Mouse (Mus musculus) myocyte (in vitro differentiated cells): ENCODE data around the gene Trpm6.

Experiments
- POLR2A ChIP-seq: IDR thresholded peaks from one replicate; pipeline ENCODE4 v1.6.1; 2011; ENCODE audit warnings: low read depth, mild to moderate bottlenecking, control low read depth, moderate library complexity; ENCODE audit not compliant: insufficient read length
- TCF12 ChIP-seq: IDR thresholded peaks from one replicate; pipeline ENCODE4 v1.6.1; 2011; ENCODE audit warnings: mild to moderate bottlenecking, control low read depth; ENCODE audit not compliant: poor library complexity, insufficient read depth, severe bottlenecking
- USF1 ChIP-seq: IDR thresholded peaks from one replicate; pipeline ENCODE4 v1.6.1; 2011; ENCODE audit warnings: low read depth, mild to moderate bottlenecking, control low read depth, moderate library complexity

- TF ChIP-seq TCF12, result no peak
- no peak for TF ChIP-seq POLR2A
- no peak for TF ChIP-seq USF1
These were observed 148.5 kb downstream of the Trpm6 start for GRCm38 (mm10) chr19:18898238-18898637.
